Mouse (Mus musculus): ENCODE data around the gene Akap8l. TPM values are rescaled to one million over a fixed set of nuclear protein-coding genes. Genes with fewer than 3 reads are reported as not detected.

Gene Akap8l
- 59.4 and 59.8 TPM in 2 replicates for polyA plus RNA-seq (2014; fragmentation: Nextera tagmentation; extraction: Ambion mirVana)

- Histone ChIP-seq H3K27ac (replicated peaks; ENCODE audit: low read depth, low read length) (peak within 1 kb of the TSS; percentile 74; the same call in 1 of the 2 replicates), H3K36me3 (ENCODE audit: control insufficient read depth, insufficient read depth, low read length) (peaks cover 23% of the 10 kb centered on the region), H3K27me3 (replicated peaks; ENCODE audit: control insufficient read depth, insufficient read depth, low read length) (no peaks in the 10 kb centered on the region), H3K9me3 (ENCODE audit: control insufficient read depth, low read length) (no peaks in the 10 kb centered on the region), H3K4me3 (ENCODE audit: low read depth, low read length) (peak within 1 kb of the TSS; percentile 73), H3K4me2 (ENCODE audit: low read depth, low read length) (peak within 1 kb of the TSS; percentile 74), H3K4me1 (ENCODE audit: control insufficient read depth, insufficient read depth, low read length) (peaks cover 3% of the 10 kb centered on the region; the same call in 1 of the 2 replicates), H3K9ac (ENCODE audit: low read depth, low read length) (peak within 1 kb of the TSS; percentile 79)
- DNase-seq (ENCODE audit: low spot score) (peak; percentile 99), ATAC-seq (ENCODE audit: low read depth) (peak; percentile 98)
- under 1% methylated on average over 29 of the region's 37 CpGs for WGBS
Measured at GRCm38 (mm10) chr17:32350382-32350983, at the start of gene Akap8l. Gene Akap8l (minus strand): TSS chr17:32350607.

GRCm38 (mm10) chr17:32396266-32396665 lies 45.9 kb upstream of the Akap8l start:
- WGBS, result 2% methylated on average over 23 of the region's 37 CpGs
- ATAC-seq (ENCODE audit: low read depth) (no peak), DNase-seq (ENCODE audit: low spot score) (no peak)

GRCm38 (mm10) chr17:32393944-32394343 lies 43.5 kb upstream of the Akap8l start:
- Histone ChIP-seq H3K4me1 (ENCODE audit: control insufficient read depth, insufficient read depth, low read length) (0 out of 2 replicates have a peak, but pooled peaks cover 4% of the 10 kb centered on the region), H3K9ac (ENCODE audit: low read depth, low read length) (no peak overlapping the region), H3K27me3 (replicated peaks; ENCODE audit: control insufficient read depth, insufficient read depth, low read length) (peaks cover 89% of the 10 kb centered on the region), H3K4me3 (ENCODE audit: low read depth, low read length) (no peak overlapping the region), H3K36me3 (ENCODE audit: control insufficient read depth, insufficient read depth, low read length) (no peaks in the 10 kb centered on the region), H3K9me3 (ENCODE audit: control insufficient read depth, low read length) (no peaks in the 10 kb centered on the region), H3K4me2 (ENCODE audit: low read depth, low read length) (no peak overlapping the region), H3K27ac (replicated peaks; ENCODE audit: low read depth, low read length) (no peak overlapping the region)
- whole genome bisulfite sequencing, result 85% methylated on average over 10 of the region's 10 CpGs
- ATAC-seq (ENCODE audit: low read depth), result no peak
- DNase-seq (ENCODE audit: low spot score), result no peak

More at GRCm38 (mm10) chr17:32396266-32396665, 45.9 kb upstream of the Akap8l start:
- peak overlapping the region; percentile 23 for H3K4me3 ChIP-seq (ENCODE audit: low read depth, low read length)
- peak overlapping the region; percentile 50 for H3K4me2 ChIP-seq (ENCODE audit: low read depth, low read length)
- no peak overlapping the region for H3K9ac ChIP-seq (ENCODE audit: low read depth, low read length)
- peaks cover 81% of the 10 kb centered on the region for H3K27me3 ChIP-seq (replicated peaks; ENCODE audit: control insufficient read depth, insufficient read depth, low read length)
- H3K9me3 ChIP-seq (ENCODE audit: control insufficient read depth, low read length), result no peaks in the 10 kb centered on the region
- H3K4me1 ChIP-seq (ENCODE audit: control insufficient read depth, insufficient read depth, low read length), result 0 out of 2 replicates have a peak, but pooled peaks cover 4% of the 10 kb centered on the region
- no peaks in the 10 kb centered on the region for H3K36me3 ChIP-seq (ENCODE audit: control insufficient read depth, insufficient read depth, low read length)
- H3K27ac ChIP-seq (replicated peaks; ENCODE audit: low read depth, low read length), result no peak overlapping the region

- peak; percentile 95 for DNase-seq (ENCODE audit: low spot score)
- Histone ChIP-seq H3K4me2 (ENCODE audit: low read depth, low read length) (peak within 1 kb of the TSS; percentile 98), H3K27me3 (replicated peaks; ENCODE audit: control insufficient read depth, insufficient read depth, low read length) (peaks cover 42% of the 10 kb centered on the region), H3K9me3 (ENCODE audit: control insufficient read depth, low read length) (no peaks in the 10 kb centered on the region), H3K4me1 (ENCODE audit: control insufficient read depth, insufficient read depth, low read length) (peaks cover 4% of the 10 kb centered on the region; the same call in 1 of the 2 replicates), H3K9ac (ENCODE audit: low read depth, low read length) (peak within 1 kb of the TSS; percentile 84), H3K27ac (replicated peaks; ENCODE audit: low read depth, low read length) (peak within 1 kb of the TSS; percentile 82), H3K36me3 (ENCODE audit: control insufficient read depth, insufficient read depth, low read length) (peaks cover 21% of the 10 kb centered on the region), H3K4me3 (ENCODE audit: low read depth, low read length) (peak within 1 kb of the TSS; percentile 78)
- 0% methylated on average over 6 of the region's 44 CpGs for WGBS
- peak; percentile 92 for ATAC-seq (ENCODE audit: low read depth)
Measured at GRCm38 (mm10) chr17:32389101-32389659, 38.8 kb upstream of the Akap8l start, which contains the start of gene Wiz. Gene Wiz (minus strand): TSS chr17:32389439.

GRCm38 (mm10) chr17:32388370-32389100 lies 38.1 kb upstream of the Akap8l start:
- ATAC-seq (ENCODE audit: low read depth) (peak; percentile 45), DNase-seq (ENCODE audit: low spot score) (peak; percentile 62)
- peaks cover 35% of the 10 kb centered on the region for H3K27me3 ChIP-seq (replicated peaks; ENCODE audit: control insufficient read depth, insufficient read depth, low read length)
- no peaks in the 10 kb centered on the region for H3K9me3 ChIP-seq (ENCODE audit: control insufficient read depth, low read length)
- 2% methylated on average over 15 of the region's 39 CpGs for WGBS
- H3K4me3 ChIP-seq (ENCODE audit: low read depth, low read length), result peak overlapping the region; percentile 78
- H3K9ac ChIP-seq (ENCODE audit: low read depth, low read length), result peak overlapping the region; percentile 84
- H3K27ac ChIP-seq (replicated peaks; ENCODE audit: low read depth, low read length), result peak overlapping the region; percentile 82
- H3K4me1 ChIP-seq (ENCODE audit: control insufficient read depth, insufficient read depth, low read length), result peaks cover 4% of the 10 kb centered on the region; the same call in 1 of the 2 replicates
- peaks cover 21% of the 10 kb centered on the region for H3K36me3 ChIP-seq (ENCODE audit: control insufficient read depth, insufficient read depth, low read length)
- peak overlapping the region; percentile 98 for H3K4me2 ChIP-seq (ENCODE audit: low read depth, low read length)

GRCm38 (mm10) chr17:32387986-32388369 lies 37.6 kb upstream of the Akap8l start:
- DNase-seq (ENCODE audit: low spot score) (no peak), ATAC-seq (ENCODE audit: low read depth) (no peak)
- no peak overlapping the region for H3K27ac ChIP-seq (replicated peaks; ENCODE audit: low read depth, low read length)
- H3K4me2 ChIP-seq (ENCODE audit: low read depth, low read length), result peak overlapping the region; percentile 98
- peaks cover 4% of the 10 kb centered on the region; the same call in 1 of the 2 replicates for H3K4me1 ChIP-seq (ENCODE audit: control insufficient read depth, insufficient read depth, low read length)
- peaks cover 24% of the 10 kb centered on the region for H3K36me3 ChIP-seq (ENCODE audit: control insufficient read depth, insufficient read depth, low read length)
- H3K27me3 ChIP-seq (replicated peaks; ENCODE audit: control insufficient read depth, insufficient read depth, low read length), result peaks cover 30% of the 10 kb centered on the region
- 31% methylated on average over 7 of the region's 7 CpGs for WGBS
- no peaks in the 10 kb centered on the region for H3K9me3 ChIP-seq (ENCODE audit: control insufficient read depth, low read length)
- peak overlapping the region; percentile 78 for H3K4me3 ChIP-seq (ENCODE audit: low read depth, low read length)
- peak overlapping the region; percentile 84 for H3K9ac ChIP-seq (ENCODE audit: low read depth, low read length)

- no peak overlapping the region for H3K4me2 ChIP-seq (ENCODE audit: low read depth, low read length)
Measured at GRCm38 (mm10) chr17:32386659-32387432, 36.4 kb upstream of the Akap8l start.

GRCm38 (mm10) chr17:32383661-32384060 lies 33.3 kb upstream of the Akap8l start:
- no peak for ATAC-seq (ENCODE audit: low read depth)
- peaks cover 4% of the 10 kb centered on the region; the same call in 1 of the 2 replicates for H3K4me1 ChIP-seq (ENCODE audit: control insufficient read depth, insufficient read depth, low read length)
- H3K9ac ChIP-seq (ENCODE audit: low read depth, low read length), result no peak overlapping the region
- H3K27ac ChIP-seq (replicated peaks; ENCODE audit: low read depth, low read length), result no peak overlapping the region
- no peaks in the 10 kb centered on the region for H3K9me3 ChIP-seq (ENCODE audit: control insufficient read depth, low read length)
- H3K4me3 ChIP-seq (ENCODE audit: low read depth, low read length), result no peak overlapping the region
- peaks cover 38% of the 10 kb centered on the region for H3K36me3 ChIP-seq (ENCODE audit: control insufficient read depth, insufficient read depth, low read length)
- no peaks in the 10 kb centered on the region for H3K27me3 ChIP-seq (replicated peaks; ENCODE audit: control insufficient read depth, insufficient read depth, low read length)
- WGBS, result 90% methylated on average over 5 of the region's 5 CpGs
- no peak for DNase-seq (ENCODE audit: low spot score)
- H3K4me2 ChIP-seq (ENCODE audit: low read depth, low read length), result no peak overlapping the region

More at GRCm38 (mm10) chr17:32386659-32387432, 36.4 kb upstream of the Akap8l start:
- H3K4me1 ChIP-seq (ENCODE audit: control insufficient read depth, insufficient read depth, low read length), result peaks cover 4% of the 10 kb centered on the region; the same call in 1 of the 2 replicates
- no peak for ATAC-seq (ENCODE audit: low read depth)
- peak; percentile 35 for DNase-seq (ENCODE audit: low spot score)
- no peaks in the 10 kb centered on the region for H3K9me3 ChIP-seq (ENCODE audit: control insufficient read depth, low read length)
- no peak overlapping the region for H3K9ac ChIP-seq (ENCODE audit: low read depth, low read length)
- peaks cover 29% of the 10 kb centered on the region for H3K36me3 ChIP-seq (ENCODE audit: control insufficient read depth, insufficient read depth, low read length)
- H3K4me3 ChIP-seq (ENCODE audit: low read depth, low read length), result no peak overlapping the region
- H3K27me3 ChIP-seq (replicated peaks; ENCODE audit: control insufficient read depth, insufficient read depth, low read length), result peaks cover 19% of the 10 kb centered on the region
- H3K27ac ChIP-seq (replicated peaks; ENCODE audit: low read depth, low read length), result no peak overlapping the region
- WGBS, result 67% methylated on average over 9 of the region's 9 CpGs
